In the genomic region with DNA sequence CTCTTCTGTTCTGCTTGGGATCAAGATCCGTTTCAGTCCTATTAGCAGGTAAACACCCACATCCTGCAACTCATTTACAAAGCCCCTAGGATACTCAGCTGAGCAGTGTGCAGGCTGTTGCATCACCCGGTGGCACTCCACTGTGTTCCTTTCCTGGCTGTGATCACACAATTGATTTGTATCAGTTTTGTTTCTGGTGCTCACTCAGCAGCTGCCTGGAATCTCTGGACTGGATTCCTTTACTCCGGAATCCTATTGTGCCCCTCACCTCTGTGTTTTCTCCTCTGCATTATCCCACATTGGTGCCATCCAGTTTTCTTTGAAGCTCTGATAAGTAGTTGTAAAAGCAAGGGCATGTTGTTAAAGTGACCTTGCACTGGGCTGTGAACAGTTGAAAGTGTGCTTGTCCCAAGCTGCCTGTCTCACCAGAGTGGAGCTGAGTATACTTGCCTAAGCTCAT, we compare ENCODE assay signal across 8 mouse cellular contexts.
DNase-seq lines count a peak whose midpoint lies in the region; ATAC-seq and TF ChIP-seq lines count a peak whose summit lies in the region.

No protein-coding gene starts in this region.

- no peaks in the 10 kb centered on the region for H3K36me3 ChIP-seq in kidney, adult 2 months (ENCODE audit: control insufficient read depth, insufficient read depth, low read length)
- H3K36me3 ChIP-seq in embryonic facial prominence, embryonic 10.5 days (replicated peaks): no peaks in the 10 kb centered on the region
- H3K36me3 ChIP-seq in intestine, embryonic 14.5 days (ENCODE audit: control insufficient read depth, insufficient read depth, low read length): no peaks in the 10 kb centered on the region
- no peaks in the 10 kb centered on the region for H3K36me3 ChIP-seq in midbrain, embryonic 16.5 days (ENCODE audit: control insufficient read depth, insufficient read depth, low read length)

- H3K27ac ChIP-seq in kidney, adult 2 months (ENCODE audit: insufficient read depth, low read depth, low read length): peak overlapping the region; percentile 86
- H3K27ac ChIP-seq in embryonic facial prominence, embryonic 10.5 days (replicated peaks): peak overlapping the region; percentile 67
- no peak overlapping the region for H3K27ac ChIP-seq in intestine, embryonic 14.5 days (ENCODE audit: low read depth)
- no peak overlapping the region for H3K27ac ChIP-seq in midbrain, embryonic 16.5 days (ENCODE audit: low read length)

- no peak for TF ChIP-seq POLR2A in kidney, adult 2 months (IDR thresholded peaks at IDR 0.05; ENCODE audit: low read depth, low read length)

- no peak overlapping the region for H3K4me3 ChIP-seq in kidney, adult 2 months (ENCODE audit: insufficient read depth, low read depth, low read length)
- peak overlapping the region; percentile 41 for H3K4me3 ChIP-seq in embryonic facial prominence, embryonic 10.5 days
- H3K4me3 ChIP-seq in intestine, embryonic 14.5 days (ENCODE audit: low read depth, low read length): peak overlapping the region; percentile 13; the same call in 1 of the 2 replicates
- H3K4me3 ChIP-seq in midbrain, embryonic 16.5 days (ENCODE audit: low read depth, low read length): no peak overlapping the region

- H3K9me3 ChIP-seq in embryonic facial prominence, embryonic 10.5 days: no peaks in the 10 kb centered on the region; the same call in 1 of the 2 replicates
- 0 out of 2 replicates have a peak, but pooled peaks cover 2% of the 10 kb centered on the region for H3K9me3 ChIP-seq in intestine, embryonic 14.5 days (ENCODE audit: control insufficient read depth, low read length)
- H3K9me3 ChIP-seq in midbrain, embryonic 16.5 days (replicated peaks; ENCODE audit: control insufficient read depth, low read length, poor library complexity, severe bottlenecking): no peaks in the 10 kb centered on the region

- no peak for TF ChIP-seq CTCF in kidney, adult 2 months (conservative IDR thresholded peaks at IDR 0.05; ENCODE audit: insufficient read depth, insufficient read length, low read depth, low read length)

- H3K4me2 ChIP-seq in intestine, embryonic 14.5 days (ENCODE audit: low read length): peak overlapping the region; percentile 30
- H3K4me2 ChIP-seq in midbrain, embryonic 16.5 days (ENCODE audit: low read length): peak overlapping the region; percentile 16; the same call in 1 of the 2 replicates

- 11% methylated on average over 3 of the region's 3 CpGs for WGBS in kidney, adult 2 months
- WGBS in embryonic facial prominence, embryonic 10.5 days: 3% methylated on average over 3 of the region's 3 CpGs
- WGBS in intestine, embryonic 14.5 days: 5% methylated on average over 3 of the region's 3 CpGs
- WGBS in midbrain, embryonic 16.5 days: 3% methylated on average over 3 of the region's 3 CpGs

- intact Hi-C loops in gastrocnemius, postnatal 36 days (cut with DNase I): no loop called here

- no peak overlapping the region for H3K9ac ChIP-seq in intestine, embryonic 14.5 days (ENCODE audit: low read length)
- H3K9ac ChIP-seq in midbrain, embryonic 16.5 days (ENCODE audit: low read depth, low read length): peak overlapping the region; percentile 34; the same call in 1 of the 2 replicates

- peak; percentile 35 for DNase-seq in kidney, adult 2 months
- DNase-seq in kidney, postnatal 25 days: no peak
- DNase-seq in embryonic facial prominence, embryonic 10.5 days (ENCODE audit: low spot score): peak; percentile 41
- DNase-seq in intestine, embryonic 14.5 days (ENCODE audit: low spot score): no peak
- no peak for DNase-seq in gastrocnemius, postnatal 36 days
- DNase-seq in urinary bladder, postnatal 4 days (ENCODE audit: low spot score in 2 of 2): no peak
- no peak for DNase-seq in T-cell, adult 2 months (ENCODE audit: low spot score)

- peak; percentile 42; the same call in 1 of the 2 replicates for ATAC-seq in intestine, embryonic 14.5 days (replicated peaks; ENCODE audit: low FRiP score, low TSS enrichment, low read depth)
- ATAC-seq in midbrain, embryonic 16.5 days: no peak; the same call in 1 of the 2 replicates

- no peaks in the 10 kb centered on the region for H3K27me3 ChIP-seq in kidney, adult 2 months (replicated peaks; ENCODE audit: control insufficient read depth, insufficient read depth, low read length)
- H3K27me3 ChIP-seq in embryonic facial prominence, embryonic 10.5 days (replicated peaks; ENCODE audit: low read depth, poor library complexity, severe bottlenecking): no peaks in the 10 kb centered on the region
- H3K27me3 ChIP-seq in intestine, embryonic 14.5 days (replicated peaks; ENCODE audit: control insufficient read depth, insufficient read depth, low read length): no peaks in the 10 kb centered on the region
- H3K27me3 ChIP-seq in midbrain, embryonic 16.5 days (ENCODE audit: control insufficient read depth, insufficient read depth, low read depth, low read length): no peaks in the 10 kb centered on the region

- H3K4me1 ChIP-seq in kidney, adult 2 months (ENCODE audit: control insufficient read depth, insufficient read depth, low read length): no peaks in the 10 kb centered on the region; the same call in 1 of the 2 replicates
- H3K4me1 ChIP-seq in embryonic facial prominence, embryonic 10.5 days: peaks cover 36% of the 10 kb centered on the region
- 0 out of 2 replicates have a peak, but pooled peaks cover 7% of the 10 kb centered on the region for H3K4me1 ChIP-seq in intestine, embryonic 14.5 days (replicated peaks; ENCODE audit: control insufficient read depth, insufficient read depth, low read length)
- H3K4me1 ChIP-seq in midbrain, embryonic 16.5 days (ENCODE audit: control insufficient read depth, insufficient read depth, low read length): peaks cover 19% of the 10 kb centered on the region

Comparison
In these comparisons a context has a peak if more than half of its experiments do, and no peak if none do; other contexts are left out.
1. DNase-seq: peak in kidney, adult 2 months (single experiment) and embryonic facial prominence, embryonic 10.5 days (single experiment); none in kidney, postnatal 25 days (0 of 2), intestine, embryonic 14.5 days (single experiment), gastrocnemius, postnatal 36 days (0 of 2), urinary bladder, postnatal 4 days (0 of 2) and T-cell, adult 2 months (single experiment).
2. H3K27ac ChIP-seq: peak in kidney, adult 2 months (single experiment) and embryonic facial prominence, embryonic 10.5 days (single experiment); none in intestine, embryonic 14.5 days (single experiment) and midbrain, embryonic 16.5 days (single experiment).
3. H3K4me3 ChIP-seq: peak in embryonic facial prominence, embryonic 10.5 days (single experiment) and intestine, embryonic 14.5 days (single experiment); none in kidney, adult 2 months (single experiment) and midbrain, embryonic 16.5 days (single experiment).